Mouse (Mus musculus): ENCODE data around the gene Mylk2. TPM values are rescaled to one million over a fixed set of nuclear protein-coding genes. Genes with fewer than 3 reads are reported as not detected.

Gene Mylk2
- polyA plus RNA-seq, 1 experiment from 2014 or later: 0.05 TPM

GRCm38 (mm10) chr2:152930276-152930675 lies 19.1 kb downstream of the Mylk2 start:
- 15% methylated on average over 2 of the region's 2 CpGs for WGBS
- H3K27ac ChIP-seq: peak overlapping the region; percentile 37
- no peaks in the 10 kb centered on the region for H3K36me3 ChIP-seq
- H3K9me3 ChIP-seq: no peaks in the 10 kb centered on the region
- no peak for ATAC-seq (ENCODE audit: borderline replicate concordance, extremely low read depth, low FRiP score, low TSS enrichment)
- peaks cover 24% of the 10 kb centered on the region for H3K4me1 ChIP-seq
- no peak overlapping the region for H3K9ac ChIP-seq
- H3K4me3 ChIP-seq: no peak overlapping the region
- peaks cover 9% of the 10 kb centered on the region; the same call in 1 of the 2 replicates for H3K27me3 ChIP-seq
- H3K4me2 ChIP-seq: no peak overlapping the region

- 69% methylated on average over 10 of the region's 12 CpGs for WGBS
- H3K4me3 ChIP-seq: peak overlapping the region; percentile 19
Measured at GRCm38 (mm10) chr2:152931456-152932160, 20.5 kb downstream of the Mylk2 start.

GRCm38 (mm10) chr2:152933048-152933447 lies 21.9 kb downstream of the Mylk2 start, which contains the start of gene Foxs1:
Foxs1 (minus strand) TSS chr2:152933208.
- Histone ChIP-seq H3K4me3 (peak within 1 kb of the TSS; percentile 19), H3K36me3 (no peaks in the 10 kb centered on the region), H3K9ac (no peak within 1 kb of the TSS), H3K27me3 (peaks cover 13% of the 10 kb centered on the region; the same call in 1 of the 2 replicates), H3K4me1 (peaks cover 5% of the 10 kb centered on the region; the same call in 1 of the 2 replicates), H3K27ac (peak within 1 kb of the TSS; percentile 42), H3K9me3 (no peaks in the 10 kb centered on the region), H3K4me2 (peak within 1 kb of the TSS; percentile 30)
- ATAC-seq (ENCODE audit: borderline replicate concordance, extremely low read depth, low FRiP score, low TSS enrichment): peak; percentile 60; the same call in 1 of the 2 replicates
- 14% methylated on average over 9 of the region's 9 CpGs for WGBS

More at GRCm38 (mm10) chr2:152931456-152932160, 20.5 kb downstream of the Mylk2 start:
- ATAC-seq (ENCODE audit: borderline replicate concordance, extremely low read depth, low FRiP score, low TSS enrichment): no peak
- Histone ChIP-seq H3K4me2 (peak overlapping the region; percentile 30), H3K36me3 (no peaks in the 10 kb centered on the region), H3K9me3 (no peaks in the 10 kb centered on the region), H3K27me3 (peaks cover 12% of the 10 kb centered on the region; the same call in 1 of the 2 replicates), H3K4me1 (peaks cover 11% of the 10 kb centered on the region), H3K9ac (no peak overlapping the region), H3K27ac (peak overlapping the region; percentile 42; the same call in 1 of the 2 replicates)

GRCm38 (mm10) chr2:152933614-152934013 lies 22.5 kb downstream of the Mylk2 start:
- no peaks in the 10 kb centered on the region for H3K9me3 ChIP-seq
- 30% methylated on average over 5 of the region's 5 CpGs for WGBS
- H3K4me3 ChIP-seq: no peak overlapping the region
- H3K27me3 ChIP-seq: peaks cover 13% of the 10 kb centered on the region; the same call in 1 of the 2 replicates
- no peak overlapping the region for H3K9ac ChIP-seq
- H3K4me2 ChIP-seq: no peak overlapping the region
- H3K36me3 ChIP-seq: no peaks in the 10 kb centered on the region
- H3K4me1 ChIP-seq: no peaks in the 10 kb centered on the region; the same call in 1 of the 2 replicates
- 0 out of 2 replicates have a peak overlapping the region, but pooled peaks have one; percentile 6 for H3K27ac ChIP-seq
- ATAC-seq (ENCODE audit: borderline replicate concordance, extremely low read depth, low FRiP score, low TSS enrichment): peak; percentile 49; the same call in 1 of the 2 replicates

GRCm38 (mm10) chr2:152939846-152940245 lies 28.7 kb downstream of the Mylk2 start:
- Histone ChIP-seq H3K4me3 (no peak overlapping the region), H3K4me1 (peaks cover 6% of the 10 kb centered on the region), H3K9ac (no peak overlapping the region), H3K27me3 (peaks cover 64% of the 10 kb centered on the region), H3K4me2 (no peak overlapping the region), H3K9me3 (no peaks in the 10 kb centered on the region), H3K27ac (no peak overlapping the region), H3K36me3 (no peaks in the 10 kb centered on the region)
- no peak for ATAC-seq (ENCODE audit: borderline replicate concordance, extremely low read depth, low FRiP score, low TSS enrichment)
- 9% methylated on average over 4 of the region's 4 CpGs for WGBS

- Histone ChIP-seq H3K9me3 (no peaks in the 10 kb centered on the region), H3K9ac (no peak overlapping the region), H3K27me3 (peaks cover 77% of the 10 kb centered on the region), H3K36me3 (no peaks in the 10 kb centered on the region), H3K27ac (no peak overlapping the region), H3K4me3 (no peak overlapping the region), H3K4me1 (peaks cover 6% of the 10 kb centered on the region), H3K4me2 (no peak overlapping the region)
- WGBS: 77% methylated on average over 6 of the region's 6 CpGs
- no peak for ATAC-seq (ENCODE audit: borderline replicate concordance, extremely low read depth, low FRiP score, low TSS enrichment)
Measured at GRCm38 (mm10) chr2:152941106-152941505, 30.0 kb downstream of the Mylk2 start.

- Histone ChIP-seq H3K4me2 (no peak overlapping the region), H3K9ac (no peak overlapping the region), H3K4me3 (no peak overlapping the region), H3K27ac (no peak overlapping the region), H3K9me3 (no peaks in the 10 kb centered on the region), H3K4me1 (peaks cover 6% of the 10 kb centered on the region), H3K27me3 (peaks cover 80% of the 10 kb centered on the region), H3K36me3 (no peaks in the 10 kb centered on the region)
- WGBS: 29% methylated on average over 7 of the region's 7 CpGs
- ATAC-seq (ENCODE audit: borderline replicate concordance, extremely low read depth, low FRiP score, low TSS enrichment): no peak
Measured at GRCm38 (mm10) chr2:152941776-152942175, 30.6 kb downstream of the Mylk2 start.

- H3K4me2 ChIP-seq: peak overlapping the region; percentile 77
- H3K4me1 ChIP-seq: peaks cover 6% of the 10 kb centered on the region
- WGBS: under 1% methylated on average over 53 of the region's 65 CpGs
- H3K36me3 ChIP-seq: no peaks in the 10 kb centered on the region
- peaks cover 91% of the 10 kb centered on the region for H3K27me3 ChIP-seq
- H3K27ac ChIP-seq: no peak overlapping the region
- H3K4me3 ChIP-seq: peak overlapping the region; percentile 37
- H3K9me3 ChIP-seq: no peaks in the 10 kb centered on the region
- ATAC-seq (ENCODE audit: borderline replicate concordance, extremely low read depth, low FRiP score, low TSS enrichment): no peak
- peak overlapping the region; percentile 8; the same call in 1 of the 2 replicates for H3K9ac ChIP-seq
Measured at GRCm38 (mm10) chr2:152942898-152943515, 31.9 kb downstream of the Mylk2 start.

GRCm38 (mm10) chr2:152943568-152943967 lies 32.4 kb downstream of the Mylk2 start:
- Histone ChIP-seq H3K4me3 (peak overlapping the region; percentile 37), H3K4me2 (peak overlapping the region; percentile 77), H3K4me1 (peaks cover 6% of the 10 kb centered on the region), H3K27ac (no peak overlapping the region), H3K9ac (no peak overlapping the region; the same call in 1 of the 2 replicates), H3K9me3 (no peaks in the 10 kb centered on the region), H3K36me3 (no peaks in the 10 kb centered on the region), H3K27me3 (peaks cover 96% of the 10 kb centered on the region)
- ATAC-seq (ENCODE audit: borderline replicate concordance, extremely low read depth, low FRiP score, low TSS enrichment): no peak
- 6% methylated on average over 8 of the region's 8 CpGs for WGBS

GRCm38 (mm10) chr2:152944013-152944412 lies 32.9 kb downstream of the Mylk2 start:
- Histone ChIP-seq H3K4me2 (no peak overlapping the region), H3K27me3 (peaks cover 96% of the 10 kb centered on the region), H3K27ac (no peak overlapping the region), H3K36me3 (no peaks in the 10 kb centered on the region), H3K9ac (no peak overlapping the region), H3K4me1 (peaks cover 6% of the 10 kb centered on the region), H3K4me3 (no peak overlapping the region), H3K9me3 (no peaks in the 10 kb centered on the region)
- ATAC-seq (ENCODE audit: borderline replicate concordance, extremely low read depth, low FRiP score, low TSS enrichment): no peak
- 52% methylated on average over 9 of the region's 9 CpGs for WGBS

GRCm38 (mm10) chr2:152947098-152947497 lies 35.9 kb downstream of the Mylk2 start:
- Histone ChIP-seq H3K4me3 (no peak overlapping the region), H3K9ac (no peak overlapping the region), H3K4me2 (no peak overlapping the region), H3K36me3 (no peaks in the 10 kb centered on the region), H3K27ac (no peak overlapping the region), H3K4me1 (peaks cover 17% of the 10 kb centered on the region), H3K9me3 (no peaks in the 10 kb centered on the region), H3K27me3 (peaks cover 99% of the 10 kb centered on the region)
- 24% methylated on average over 7 of the region's 7 CpGs for WGBS
- ATAC-seq (ENCODE audit: borderline replicate concordance, extremely low read depth, low FRiP score, low TSS enrichment): peak; percentile 19; the same call in 1 of the 2 replicates

All from lung, embryonic 15.5 days (tissue).